Mouse (Mus musculus): ENCODE measurements around the gene Rbm43. TPM values are rescaled to one million over a fixed set of nuclear protein-coding genes. Genes with fewer than 3 reads are reported as not detected.
"Not testable (repeated sequence)": the region's sequence is repeated elsewhere in the genome, so short reads cannot be mapped to it uniquely, and the experiment has no call there.

The Rbm43 gene
- total RNA-seq, 2 experiments from 2014 or later = 16.1 to 16.3 TPM

- no peak for DNase-seq
Measured at GRCm38 (mm10) chr2:51914532-51914931, 20.4 kb downstream of the Rbm43 start.

GRCm38 (mm10) chr2:51912740-51913139 lies 22.2 kb downstream of the Rbm43 start:
- DNase-seq = peak in 1 of 2 experiments; percentile 12

GRCm38 (mm10) chr2:51911864-51912263 lies 23.1 kb downstream of the Rbm43 start:
- no peak for DNase-seq

GRCm38 (mm10) chr2:51907538-51908110 lies 27.3 kb downstream of the Rbm43 start:
- DNase-seq = no peak

- DNase-seq = no peak
Measured at GRCm38 (mm10) chr2:51905637-51906036, 29.3 kb downstream of the Rbm43 start.

GRCm38 (mm10) chr2:51892411-51892901 lies 42.5 kb downstream of the Rbm43 start:
- no peak for DNase-seq

GRCm38 (mm10) chr2:51890961-51891360 lies 44.0 kb downstream of the Rbm43 start:
- no peak for DNase-seq

GRCm38 (mm10) chr2:51890139-51890538 lies 44.8 kb downstream of the Rbm43 start:
- DNase-seq = not testable (repeated sequence)

GRCm38 (mm10) chr2:51880143-51880542 lies 54.8 kb downstream of the Rbm43 start:
- DNase-seq = no peak

Other genes starting within 250 kb of the Rbm43 start
- gene Nmi, start 38.3 kb upstream of the Rbm43 start, total RNA-seq (2021) = 10 to 100 TPM in 1 of 2 experiments, 1 to 10 TPM in 1; 9.8 to 15.3 TPM
- gene Tnfaip6, start 102.8 kb upstream of the Rbm43 start, total RNA-seq (2021) = 10 to 100 TPM in 1 of 2 experiments, 1 to 10 TPM in 1; 2.6 to 14.5 TPM
- 10 to 100 TPM; 30.6 to 48.9 TPM for gene Rif1, start 137.7 kb upstream of the Rbm43 start, total RNA-seq (2021)

All from adrenal gland, postnatal 36 days (tissue).